Mouse (Mus musculus) right cerebral cortex, adult 2 months (tissue): ENCODE measurements around the gene Faf1.
A peak's percentile ranks its signal among the peaks of the same experiment; 100 is the strongest.

Source experiments
- DNase-seq, 2 experiments: peaks; one replicate each; pipeline ENCODE4 v3.0.0; 2021 to 2022; ENCODE audit warnings: low spot score in 2 of 2

Faf1 gene

DNA sequence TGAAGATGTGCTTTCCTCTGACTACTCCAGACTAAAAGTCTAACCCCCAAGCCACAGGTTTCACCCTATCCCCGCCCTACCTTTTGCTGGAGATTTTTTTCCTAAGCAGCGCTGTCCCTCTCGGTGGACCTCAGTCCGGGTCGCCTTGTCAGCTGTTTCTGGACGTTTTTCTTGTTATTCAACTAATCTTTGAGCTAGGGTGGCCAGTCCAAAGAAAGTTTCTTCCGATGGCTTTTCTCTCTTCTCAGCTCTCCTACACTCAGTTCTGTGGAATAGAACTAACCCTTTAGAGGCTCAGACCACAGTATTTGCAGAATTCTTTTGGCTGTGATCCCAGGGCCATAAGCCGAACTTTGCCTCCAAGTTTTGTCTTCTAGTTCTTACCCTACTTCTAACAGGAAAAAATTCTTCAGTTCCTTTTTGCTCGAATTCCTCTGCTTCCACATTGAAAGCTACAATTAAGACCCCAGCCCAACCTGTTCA lies 302.5 kb downstream of the Faf1 start:
- DNase-seq = no peak

DNA sequence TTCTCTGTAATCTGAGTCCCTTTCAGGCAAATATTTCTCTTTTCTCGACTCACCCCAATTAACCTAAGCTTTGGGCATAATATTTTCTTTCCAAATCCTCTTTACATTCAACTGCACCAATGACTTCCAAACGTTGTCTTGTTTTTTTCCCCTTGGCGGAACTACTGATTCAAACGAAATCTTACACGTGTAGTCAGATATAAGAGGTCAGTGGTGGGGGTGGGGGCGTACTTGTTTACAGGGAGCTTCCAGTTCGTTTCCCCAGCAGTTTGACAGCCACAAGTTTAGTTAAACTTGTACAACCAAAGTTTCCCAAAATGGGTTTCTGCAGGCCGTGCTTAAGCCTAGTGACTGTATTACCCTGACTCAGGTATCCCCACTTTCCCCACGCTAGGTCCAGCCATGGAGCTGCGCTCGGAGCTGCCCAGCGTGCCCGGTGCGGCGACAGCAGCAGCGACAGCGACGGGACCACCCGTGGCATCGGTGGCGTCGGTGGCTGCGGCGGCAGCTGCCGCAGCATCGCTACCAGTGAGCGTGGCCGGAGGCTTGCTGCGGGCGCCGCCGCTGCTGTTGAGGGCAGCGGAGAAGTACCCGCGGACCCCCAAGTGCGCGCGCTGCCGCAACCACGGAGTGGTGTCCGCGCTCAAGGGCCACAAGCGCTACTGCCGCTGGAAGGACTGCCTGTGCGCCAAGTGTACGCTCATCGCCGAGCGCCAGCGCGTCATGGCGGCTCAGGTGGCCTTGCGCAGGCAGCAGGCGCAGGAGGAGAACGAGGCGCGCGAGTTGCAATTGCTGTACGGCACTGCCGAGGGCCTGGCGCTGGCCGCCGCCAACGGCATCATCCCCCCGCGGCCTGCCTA lies 303.3 kb downstream of the Faf1 start:
- DNase-seq = peak in 1 of 2 experiments; percentile 22

DNA sequence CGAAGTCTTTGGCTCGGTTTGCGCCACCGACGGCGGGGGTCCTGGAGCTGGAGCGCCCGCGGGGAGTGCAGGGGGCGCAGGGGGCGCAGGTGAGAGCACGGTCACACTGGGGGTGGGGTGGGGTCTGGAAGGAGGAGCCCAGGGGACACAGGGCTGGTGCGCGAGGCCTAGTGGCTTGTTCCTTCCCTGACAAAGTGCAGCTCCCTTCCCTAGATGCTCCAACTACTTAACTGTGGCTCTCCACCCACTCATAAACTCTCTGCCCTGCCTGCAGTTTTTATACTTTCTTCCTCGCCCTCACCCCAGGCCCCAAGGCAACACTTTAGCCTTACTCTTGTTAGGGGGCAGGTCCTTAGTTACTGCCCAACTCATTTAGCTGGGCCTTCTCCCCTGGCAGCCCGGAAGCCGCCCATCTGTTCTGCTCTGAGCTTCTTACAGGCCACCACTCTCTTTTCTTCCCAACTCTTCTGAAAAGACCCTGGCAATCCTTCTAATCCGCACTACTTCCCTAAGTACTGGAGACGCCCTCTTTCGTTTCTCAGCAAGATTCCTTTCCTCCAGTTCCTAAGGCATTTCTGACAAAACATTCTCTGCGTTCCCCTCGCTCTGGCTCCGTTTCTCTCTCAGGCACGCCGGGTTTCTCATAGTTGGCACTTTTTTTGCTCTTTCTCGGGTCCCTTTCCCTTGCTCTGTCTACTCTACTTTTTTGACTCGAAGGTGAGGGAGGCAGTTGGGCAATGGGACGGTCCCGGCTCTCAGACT lies 304.1 kb downstream of the Faf1 start:
- DNase-seq = peak in 1 of 2 experiments; percentile 22

DNA sequence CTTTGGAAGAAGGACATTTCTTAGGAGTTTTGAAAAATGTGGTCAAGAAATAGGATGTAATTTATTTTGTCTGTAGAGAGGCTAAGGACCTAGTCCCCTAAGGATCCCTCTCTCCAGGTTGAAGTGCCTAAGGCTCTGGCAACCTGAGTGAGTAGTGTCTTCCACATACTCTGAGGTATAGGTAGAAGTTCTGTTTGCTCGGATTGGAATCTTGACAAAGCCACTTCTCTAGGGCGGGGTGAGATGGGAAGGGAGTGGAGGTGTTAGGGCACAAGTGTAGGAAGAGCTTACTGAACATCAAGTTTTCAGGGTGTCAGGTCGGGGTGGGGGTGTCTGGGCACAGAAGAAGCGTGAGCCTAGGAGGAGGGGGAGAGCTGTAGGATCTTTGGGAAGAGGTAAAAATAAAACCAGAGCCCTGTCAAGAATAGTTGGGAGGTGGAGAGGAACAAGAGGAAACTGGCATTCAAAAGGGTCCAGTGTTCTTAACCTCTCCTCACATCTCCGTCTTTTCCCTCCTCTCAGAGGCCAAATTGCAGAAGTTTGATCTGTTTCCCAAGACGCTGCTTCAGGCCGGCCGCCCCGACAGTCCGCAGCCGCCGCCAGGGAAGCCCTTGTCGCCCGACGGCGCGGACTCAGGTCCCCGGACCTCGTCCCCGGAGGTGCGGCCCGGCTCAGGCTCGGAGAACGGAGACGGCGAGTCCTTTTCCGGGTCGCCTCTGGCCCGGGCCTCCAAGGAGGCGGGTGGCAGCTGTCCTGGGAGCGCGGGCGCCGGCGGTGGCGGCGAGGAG lies 304.9 kb downstream of the Faf1 start:
- DNase-seq = no peak

DNA sequence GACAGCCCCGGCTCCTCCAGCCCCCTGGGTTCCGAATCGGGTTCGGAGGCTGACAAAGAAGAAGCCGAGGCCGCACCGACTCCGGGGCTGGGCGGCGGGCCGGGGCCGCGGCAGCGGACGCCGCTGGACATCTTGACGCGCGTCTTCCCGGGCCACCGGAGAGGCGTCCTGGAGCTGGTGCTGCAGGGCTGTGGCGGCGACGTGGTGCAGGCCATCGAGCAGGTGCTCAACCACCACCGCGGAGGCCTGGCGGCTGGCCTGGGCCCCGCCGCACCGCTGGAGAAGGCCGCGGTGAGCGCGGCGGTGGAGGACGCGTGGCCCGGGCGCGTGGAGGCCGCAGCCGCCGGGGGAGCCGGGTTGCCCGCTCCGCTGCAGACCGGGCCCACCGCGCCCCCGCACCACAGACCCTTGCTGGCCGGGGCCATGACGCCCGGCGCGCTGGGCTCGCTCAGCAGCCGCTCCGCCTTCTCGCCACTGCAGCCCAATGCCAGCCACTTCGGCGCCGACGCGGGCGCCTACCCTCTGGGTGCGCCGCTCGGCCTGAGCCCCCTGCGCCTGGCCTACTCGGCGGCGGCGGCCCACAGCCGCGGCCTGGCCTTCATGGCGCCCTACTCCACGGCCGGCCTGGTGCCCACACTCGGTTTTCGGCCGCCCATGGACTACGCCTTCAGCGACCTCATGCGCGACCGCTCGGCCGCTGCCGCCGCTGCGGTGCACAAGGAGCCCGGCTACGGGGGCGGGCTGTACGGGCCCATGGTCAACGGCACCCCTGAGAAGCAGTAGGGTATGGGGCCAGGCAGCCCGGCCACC lies 305.7 kb downstream of the Faf1 start:
- no peak for DNase-seq

DNA sequence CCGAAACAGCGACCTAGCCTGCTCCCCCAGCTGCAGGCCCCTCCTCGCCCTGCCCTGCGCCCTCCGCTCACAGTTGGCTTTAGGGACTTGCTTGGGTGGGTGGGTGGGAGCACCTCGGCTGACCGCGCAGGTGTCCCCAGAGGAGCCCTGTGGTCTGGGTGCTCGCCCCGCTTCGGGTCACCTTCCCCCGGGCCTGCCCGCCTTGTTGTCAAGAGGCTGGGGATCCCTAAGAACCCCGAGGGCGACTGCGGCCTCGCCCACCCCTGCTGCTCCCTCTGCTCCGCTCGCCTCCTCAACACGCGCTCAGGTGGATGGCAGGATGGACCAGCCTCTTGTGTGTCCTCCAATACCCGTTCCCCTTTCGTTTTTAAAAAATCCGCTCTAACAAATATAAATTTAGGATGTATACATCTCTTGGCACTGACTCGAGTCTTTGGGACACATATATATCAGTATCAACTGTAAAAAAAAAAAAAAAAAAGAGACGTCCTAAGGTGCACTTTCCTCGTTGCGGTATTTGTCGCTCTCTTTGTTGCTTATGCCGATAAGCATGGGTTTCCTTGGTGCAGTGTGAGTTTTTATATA lies 306.4 kb downstream of the Faf1 start:
- DNase-seq = no peak

DNA sequence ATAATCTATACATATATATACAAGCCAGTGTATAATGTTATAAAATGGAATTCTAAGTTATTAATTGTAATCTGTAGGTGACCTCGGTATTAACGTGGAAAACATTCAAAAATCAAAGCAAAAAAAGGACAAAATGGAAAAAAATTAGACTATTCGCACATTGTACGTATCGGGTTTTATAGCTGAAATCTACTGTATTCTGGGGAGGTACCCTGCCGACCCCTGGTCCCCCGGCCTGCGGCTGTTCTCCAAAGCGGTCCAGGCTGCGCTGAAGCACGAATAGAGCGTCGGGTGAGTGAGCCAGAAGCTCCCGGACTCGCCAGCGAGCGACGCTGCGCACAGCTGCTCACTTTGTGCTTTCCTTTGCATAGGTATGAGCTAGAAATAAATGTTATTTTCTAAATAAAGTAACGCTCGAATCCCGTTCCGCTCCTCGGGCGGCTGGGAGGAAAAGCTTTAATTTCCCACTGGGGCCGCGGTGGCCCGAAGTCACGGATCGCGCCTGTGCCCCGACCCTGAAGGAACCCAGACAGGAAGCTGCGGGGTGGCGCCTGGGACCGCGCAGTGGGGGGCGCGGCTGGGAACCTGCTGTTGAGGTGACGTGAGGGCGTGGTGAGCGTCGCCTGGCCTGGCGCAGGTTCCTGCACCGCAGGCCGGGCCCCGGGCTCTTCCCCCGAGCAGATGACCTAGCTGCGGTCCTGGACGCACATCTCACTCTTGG lies 307.1 kb downstream of the Faf1 start:
- no peak for DNase-seq

DNA sequence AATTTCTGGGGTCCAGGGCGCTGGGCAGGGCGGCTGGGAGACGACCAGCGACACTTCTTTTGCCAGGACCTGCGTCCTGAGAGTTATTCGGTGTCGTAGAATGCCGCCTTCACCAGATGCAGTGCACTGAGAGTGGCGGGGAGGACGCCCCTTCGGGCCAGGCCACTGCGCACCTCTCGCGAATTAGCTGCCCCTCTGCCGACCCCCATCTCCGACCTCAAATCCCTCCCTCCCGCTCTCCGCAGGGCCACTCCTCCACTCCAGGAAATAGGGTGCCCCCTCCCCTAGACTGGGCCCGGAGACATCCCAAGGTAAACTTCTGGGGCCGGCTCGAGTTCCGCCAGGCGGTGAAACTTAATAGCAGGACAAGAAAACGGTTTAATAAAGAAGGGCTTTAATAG lies 307.6 kb downstream of the Faf1 start:
- no peak for DNase-seq

DNA sequence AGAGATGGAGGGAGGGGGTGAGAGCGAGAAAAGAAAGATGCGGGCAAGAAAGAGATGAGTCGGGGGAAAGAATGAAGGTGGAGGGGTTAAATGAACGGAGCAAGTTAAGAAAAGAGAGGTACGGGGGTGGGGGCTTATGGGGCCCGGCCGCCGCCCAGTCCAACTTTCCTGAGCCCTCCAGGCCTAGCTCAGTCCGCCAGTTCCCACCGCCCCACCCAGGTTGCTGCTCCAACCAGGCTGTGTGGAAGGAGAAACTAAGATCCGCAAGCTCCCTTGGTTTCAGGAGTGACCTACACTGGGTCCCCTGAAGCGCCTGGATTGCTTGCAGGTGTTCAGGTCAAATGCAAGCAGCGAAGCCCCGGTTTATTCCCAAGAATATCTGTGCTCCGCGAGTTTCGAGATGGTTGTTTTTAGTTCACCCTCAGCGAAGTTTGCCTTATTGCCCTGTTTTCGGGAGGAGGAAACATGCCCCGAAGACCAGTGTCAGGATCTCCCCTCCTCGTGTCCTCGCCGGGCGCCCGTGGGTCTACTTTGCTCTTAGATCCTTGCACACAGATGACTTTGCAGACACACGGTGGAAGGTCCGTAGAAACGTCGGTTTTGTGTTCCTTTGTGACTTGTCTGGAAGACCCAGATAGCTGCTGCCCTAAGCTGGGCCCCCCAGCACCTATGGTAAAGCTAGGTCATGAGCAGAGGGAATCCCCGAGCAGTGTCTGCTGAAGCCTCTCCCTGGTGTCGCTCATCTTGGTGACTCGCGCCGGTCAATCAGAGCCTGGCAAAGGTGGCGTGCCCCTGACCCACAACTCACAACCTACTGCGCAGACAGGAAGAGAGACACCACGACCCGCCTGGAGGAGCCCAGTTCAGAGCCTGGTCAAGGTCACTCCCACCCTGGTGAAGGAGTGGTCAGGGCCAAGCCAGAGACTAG lies 308.4 kb downstream of the Faf1 start:
- DNase-seq = no peak

DNA sequence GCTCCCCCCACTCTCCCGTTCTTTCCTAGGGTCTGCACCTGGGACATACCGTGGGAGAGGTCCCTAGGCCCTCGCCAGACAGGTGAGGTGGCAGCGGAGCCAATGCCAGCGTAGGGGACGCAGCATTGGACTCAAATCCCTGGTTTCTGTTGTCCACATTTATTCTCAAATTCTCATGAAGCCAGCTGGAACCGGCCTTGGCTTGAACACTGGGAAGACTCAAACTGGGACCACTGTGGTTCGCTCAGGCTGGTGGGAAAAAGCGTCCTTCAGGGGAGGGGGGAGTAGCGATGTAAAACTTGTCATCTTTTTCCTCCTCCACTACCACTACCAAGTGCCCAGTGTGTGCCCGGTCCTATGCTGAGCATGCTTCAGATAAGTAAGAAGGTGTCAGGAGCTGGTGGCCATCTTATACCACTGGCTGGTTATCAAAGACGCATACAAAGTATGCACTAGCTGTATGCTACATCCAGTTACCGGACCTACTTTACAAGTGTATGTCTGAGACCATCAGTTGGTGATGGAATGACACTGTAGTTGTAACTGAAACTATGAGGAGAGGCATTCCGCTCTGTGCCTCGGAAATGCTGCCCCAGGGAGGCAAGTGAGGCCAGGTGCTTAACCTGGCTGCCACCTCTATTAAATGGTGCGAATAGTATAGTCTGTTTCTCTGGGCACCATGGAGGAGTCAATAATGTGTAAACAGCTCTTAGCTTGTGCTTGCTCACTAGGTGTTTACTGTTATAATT lies 309.2 kb downstream of the Faf1 start:
- DNase-seq = no peak

DNA sequence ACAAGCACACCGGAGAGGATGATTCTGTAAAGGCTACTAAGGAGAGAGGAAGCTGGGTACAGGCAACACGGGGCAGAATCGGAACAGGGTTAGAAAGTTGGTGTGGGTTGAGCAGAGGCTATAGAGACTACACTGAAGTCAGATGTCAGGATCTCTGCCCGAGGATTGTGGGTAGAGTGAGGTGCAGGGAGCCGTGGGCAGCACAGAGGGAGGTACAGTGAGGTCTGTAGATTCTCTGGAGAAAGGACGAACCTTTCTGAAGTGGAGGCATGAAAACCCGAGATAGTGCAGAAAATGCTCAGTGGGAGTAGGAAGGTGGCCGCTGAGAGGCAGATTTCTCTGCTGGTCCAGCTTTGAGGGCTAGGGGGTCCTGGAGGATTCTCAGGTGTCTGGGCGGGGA lies 309.9 kb downstream of the Faf1 start:
- no peak for DNase-seq

DNA sequence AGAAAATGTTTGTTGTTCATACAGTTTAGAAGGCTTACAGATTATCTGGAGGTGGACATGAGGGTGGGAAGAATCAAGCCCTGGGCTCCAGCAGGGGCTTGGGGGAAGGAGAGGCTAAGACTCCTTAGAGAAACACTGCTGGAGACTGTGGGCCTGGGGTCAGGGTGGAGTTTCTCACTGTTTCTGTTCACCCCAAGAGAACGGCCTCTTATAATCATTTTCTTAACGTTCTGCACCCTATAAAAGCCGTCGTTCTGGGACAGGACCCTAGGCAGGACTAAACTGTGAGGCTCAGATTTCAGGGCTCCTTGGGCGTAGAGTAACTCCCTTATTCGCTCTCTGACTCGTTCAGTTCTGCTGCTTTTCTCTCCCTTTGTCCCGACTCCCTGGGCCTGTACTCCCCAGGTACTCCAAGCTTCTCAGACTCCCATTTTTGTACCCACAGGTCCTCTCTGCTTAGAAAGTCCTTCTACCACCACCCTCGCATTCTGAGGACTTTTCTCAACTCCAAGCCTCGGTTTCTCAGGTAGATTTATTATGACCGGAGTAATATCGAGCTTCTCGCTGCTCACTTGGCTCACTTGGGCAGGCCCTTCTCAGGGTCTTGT lies 310.5 kb downstream of the Faf1 start:
- no peak for DNase-seq

DNA sequence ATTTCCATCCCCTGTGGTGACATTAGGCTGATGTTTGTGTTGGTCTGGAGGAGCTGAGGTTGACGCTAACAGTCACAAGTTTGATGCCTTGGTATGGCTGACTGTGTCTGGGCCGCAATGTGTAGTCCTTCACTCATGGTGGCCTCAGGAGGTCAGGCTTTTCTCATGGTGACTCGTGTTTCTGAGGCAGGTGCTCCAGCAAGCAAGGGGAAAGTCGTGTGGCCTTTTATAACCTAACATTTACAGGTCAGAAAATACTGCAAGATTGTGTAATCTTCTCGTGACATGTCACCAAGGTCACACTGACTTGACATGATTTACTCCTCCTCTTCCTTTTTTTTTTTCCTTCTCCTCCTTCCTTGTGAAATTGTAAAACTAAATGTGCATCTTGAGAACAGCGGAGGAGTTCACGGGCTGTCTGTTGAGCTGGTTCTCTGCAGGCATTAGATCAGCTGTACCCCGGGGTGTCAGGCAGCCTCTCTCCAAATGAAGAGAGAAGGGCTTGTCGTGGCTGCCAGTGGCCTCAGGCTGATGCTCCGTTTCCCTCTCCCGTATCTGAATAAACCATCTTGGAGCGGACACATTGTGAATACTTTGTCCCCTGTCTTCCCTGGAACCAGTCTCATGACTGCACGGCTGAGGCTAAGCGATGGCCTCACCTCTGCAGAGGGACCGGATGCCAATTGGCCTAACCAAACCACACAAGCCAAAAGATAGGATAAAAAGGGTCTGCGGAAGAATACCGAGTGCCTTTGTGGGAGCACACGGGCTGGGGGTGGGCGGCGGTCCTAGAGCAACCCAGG lies 311.4 kb downstream of the Faf1 start:
- DNase-seq = no peak

DNA sequence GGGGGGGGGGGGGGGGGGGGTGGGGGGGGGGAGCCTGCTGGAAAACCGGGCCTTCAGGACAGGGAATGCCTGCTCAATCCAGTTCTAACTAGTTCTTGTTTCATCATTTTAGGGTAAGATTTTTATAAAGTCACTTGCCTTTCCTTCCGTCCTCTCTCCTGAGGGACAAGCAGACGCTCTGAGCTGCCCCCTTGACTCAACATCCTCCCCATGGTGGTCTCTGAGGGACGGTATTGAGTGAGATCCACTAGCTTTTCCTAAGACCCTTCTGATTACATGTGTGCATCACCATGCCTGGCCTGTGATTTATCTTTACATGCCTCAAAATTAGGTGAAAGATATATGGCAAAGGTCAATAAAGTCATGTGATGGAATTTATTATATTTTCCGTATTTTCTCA lies 312.0 kb downstream of the Faf1 start:
- DNase-seq = no peak

DNA sequence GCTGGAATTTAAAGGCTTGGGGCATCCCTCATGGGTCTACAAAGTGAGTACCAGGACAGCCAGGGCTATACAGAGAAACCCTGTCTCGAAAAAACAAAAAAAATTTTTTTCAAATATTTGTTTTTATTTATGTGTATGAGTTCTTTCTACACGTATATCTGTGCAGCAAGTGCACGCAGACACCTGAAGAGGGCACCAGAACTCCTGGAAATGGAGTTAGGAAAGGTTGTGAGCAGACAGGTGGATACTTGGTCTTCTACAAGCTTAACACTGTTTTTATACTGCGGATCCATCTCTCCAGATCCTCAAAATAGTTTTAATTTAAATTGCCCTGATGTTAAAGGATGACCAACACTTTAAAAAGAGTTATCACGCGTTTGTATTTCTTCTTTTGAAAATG lies 312.8 kb downstream of the Faf1 start:
- DNase-seq = no peak

DNA sequence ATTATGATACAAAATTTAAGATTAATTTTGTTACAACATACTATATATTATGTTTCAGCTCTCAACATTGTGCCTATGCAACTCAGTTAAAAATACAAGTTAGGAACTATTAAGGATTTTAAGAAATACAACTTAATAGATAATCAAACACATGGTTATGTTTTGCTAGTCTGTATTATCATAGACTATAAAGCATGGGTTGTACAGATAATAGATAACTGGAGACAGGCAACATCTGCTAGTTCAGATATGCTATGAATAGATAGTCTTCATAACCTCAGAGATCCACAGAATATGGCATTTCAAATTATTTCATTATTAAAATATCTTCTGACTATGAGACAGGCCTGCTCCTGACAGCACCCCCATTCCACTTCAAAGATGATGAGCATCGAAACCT lies 329.7 kb downstream of the Faf1 start:
- DNase-seq = no peak
